Mouse (Mus musculus): Measurements from ENCODE around the gene Ttc9c.

- TF ChIP-seq CTCF (IDR thresholded peaks at IDR 0.05; ENCODE audit: borderline replicate concordance, insufficient read depth, low read length) (no peak), POLR2A (IDR thresholded peaks at IDR 0.05; ENCODE audit: low read depth, low read length) (no peak)
Observed at GRCm38 (mm10) chr19:8789171-8789570, 30.0 kb downstream of the Ttc9c start.
